In the genomic region with DNA sequence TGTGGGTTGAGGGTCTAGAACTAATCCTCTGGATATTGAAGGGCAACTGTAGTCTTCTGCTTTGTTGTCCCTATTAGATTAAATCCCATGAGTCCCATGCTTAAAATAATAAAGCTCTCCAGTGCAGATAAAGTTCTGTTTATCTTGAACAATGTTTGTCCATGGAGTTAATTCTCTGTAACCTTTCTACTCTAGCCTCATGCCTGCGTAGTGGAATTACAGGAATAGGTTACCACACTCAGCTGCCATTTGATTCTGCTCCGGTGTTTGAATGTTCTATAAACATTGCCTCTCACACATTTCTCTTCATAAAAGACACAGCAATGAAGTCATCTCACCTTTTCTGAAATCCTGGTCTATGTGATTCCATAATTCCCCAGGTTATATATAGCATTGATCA, we compare ENCODE assay signal across 24 mouse cellular contexts. TPM values are rescaled to one million over a fixed set of nuclear protein-coding genes. Genes with fewer than 3 reads are reported as not detected.
A peak's percentile ranks its signal among the peaks of the same experiment; 100 is the strongest.
DNase-seq lines count a peak whose midpoint lies in the region; ATAC-seq and TF ChIP-seq lines count a peak whose summit lies in the region.
"Had no signal": no experiment of that assay in that cellular context is flagged by ENCODE, and none has a peak within 500 bp of the region (broad histone marks: within the 10 kb centered on the region; RNA-seq: fewer than 3 reads in every experiment).

No protein-coding gene starts in this region.

- 54% methylated on average over 2 of the region's 2 CpGs for WGBS in intestine, embryonic 16.5 days
- 39% methylated on average over 2 of the region's 2 CpGs for WGBS in intestine, embryonic 15.5 days
- 31% methylated on average over 2 of the region's 2 CpGs for WGBS in intestine, postnatal 0 days
- WGBS in small intestine, adult 2 months: 14% methylated on average over 2 of the region's 2 CpGs
- 89% methylated on average over 2 of the region's 2 CpGs for WGBS in midbrain, embryonic 10.5 days
- 94% methylated on average over 2 of the region's 2 CpGs for WGBS in midbrain, embryonic 14.5 days

- no peak for TF ChIP-seq POLR2A in CH12.LX (IDR thresholded peaks at IDR 0.05; ENCODE audit: low read depth, low read length)
- TF ChIP-seq POLR2A in small intestine, adult 2 months (IDR thresholded peaks at IDR 0.05; ENCODE audit: low read depth, low read length): no peak

- no peak for ATAC-seq in intestine, embryonic 16.5 days
- no peak for ATAC-seq in intestine, embryonic 15.5 days
- no peak for ATAC-seq in intestine, postnatal 0 days
- ATAC-seq in midbrain, embryonic 14.5 days (ENCODE audit: low FRiP score, low TSS enrichment): no peak
- ATAC-seq: forebrain, embryonic 15.5 days had no signal

- H3K27me3 ChIP-seq in intestine, embryonic 16.5 days (replicated peaks; ENCODE audit: control insufficient read depth, insufficient read depth, low read length): no peaks in the 10 kb centered on the region
- no peaks in the 10 kb centered on the region for H3K27me3 ChIP-seq in intestine, embryonic 15.5 days (replicated peaks)
- H3K27me3 ChIP-seq in CH12.LX (replicated peaks): no peaks in the 10 kb centered on the region
- no peaks in the 10 kb centered on the region for H3K27me3 ChIP-seq in intestine, postnatal 0 days (replicated peaks; ENCODE audit: control insufficient read depth, insufficient read depth, low read length)
- H3K27me3 ChIP-seq in small intestine, adult 2 months (ENCODE audit: control insufficient read depth, insufficient read depth, low read length): no peaks in the 10 kb centered on the region
- no peaks in the 10 kb centered on the region for H3K27me3 ChIP-seq in midbrain, embryonic 10.5 days (ENCODE audit: low read depth, poor library complexity, severe bottlenecking)
- no peaks in the 10 kb centered on the region for H3K27me3 ChIP-seq in midbrain, embryonic 14.5 days (ENCODE audit: control insufficient read depth, insufficient read depth, low read length)
- H3K27me3 ChIP-seq: embryonic facial prominence, embryonic 12.5 days; forebrain, embryonic 15.5 days; heart, embryonic 15.5 days; hindbrain, embryonic 15.5 days had no signal

- TF ChIP-seq EP300 in CH12.LX (IDR thresholded peaks at IDR 0.05; ENCODE audit: low read length): no peak

- dilution Hi-C loops in CH12.LX (cut with MboI; ENCODE audit: extremely low pct_ligation_motif_present, extremely low pct_unique_long_range_greater_than_20kb, low sequenced_read_pairs): no loop called here

- peak overlapping the region; percentile 3; the same call in 1 of the 2 replicates for H3K4me2 ChIP-seq in intestine, embryonic 16.5 days (ENCODE audit: low read depth, low read length)
- no peak overlapping the region for H3K4me2 ChIP-seq in intestine, embryonic 15.5 days (replicated peaks)
- no peak overlapping the region for H3K4me2 ChIP-seq in CH12.LX (ENCODE audit: insufficient read depth, low read depth, poor library complexity, severe bottlenecking)
- H3K4me2 ChIP-seq in intestine, postnatal 0 days (replicated peaks; ENCODE audit: low read depth): peak overlapping the region; percentile 24; the same call in 1 of the 2 replicates
- no peak overlapping the region for H3K4me2 ChIP-seq in midbrain, embryonic 14.5 days (ENCODE audit: low read length)
- H3K4me2 ChIP-seq: embryonic facial prominence, embryonic 12.5 days; forebrain, embryonic 15.5 days; heart, embryonic 11.5 days; heart, embryonic 15.5 days; hindbrain, embryonic 15.5 days had no signal

- no peak for TF ChIP-seq CTCF in CH12.LX (conservative IDR thresholded peaks at IDR 0.05 in 1 of 2, IDR thresholded peaks at IDR 0.05 in 1 of 2; ENCODE audit: low read depth in 2 of 2, low read length in 2 of 2)
- TF ChIP-seq CTCF in intestine, postnatal 0 days (IDR thresholded peaks at IDR 0.05; ENCODE audit: low read depth): no peak
- TF ChIP-seq CTCF in small intestine, adult 2 months (IDR thresholded peaks at IDR 0.05; ENCODE audit: extremely low read depth, insufficient read length, insufficient replicate concordance, low read depth, low read length): no peak

- no peaks in the 10 kb centered on the region for H3K9me3 ChIP-seq in intestine, embryonic 16.5 days (ENCODE audit: control insufficient read depth, low read length)
- H3K9me3 ChIP-seq in intestine, embryonic 15.5 days: no peaks in the 10 kb centered on the region
- H3K9me3 ChIP-seq in CH12.LX (replicated peaks; ENCODE audit: low read length): no peaks in the 10 kb centered on the region
- H3K9me3 ChIP-seq in intestine, postnatal 0 days (ENCODE audit: control insufficient read depth): no peaks in the 10 kb centered on the region
- H3K9me3 ChIP-seq in midbrain, embryonic 10.5 days (replicated peaks): no peaks in the 10 kb centered on the region
- H3K9me3 ChIP-seq in midbrain, embryonic 14.5 days (ENCODE audit: control insufficient read depth, low read length): no peaks in the 10 kb centered on the region
- H3K9me3 ChIP-seq: embryonic facial prominence, embryonic 12.5 days; forebrain, embryonic 15.5 days; G1E; heart, embryonic 15.5 days; hindbrain, embryonic 15.5 days had no signal

- no peak overlapping the region for H3K4me3 ChIP-seq in intestine, embryonic 16.5 days (ENCODE audit: low read length)
- H3K4me3 ChIP-seq in intestine, embryonic 15.5 days (replicated peaks): no peak overlapping the region
- H3K4me3 ChIP-seq in CH12.LX (replicated peaks in 1 of 3; ENCODE audit: low read depth in 2 of 3, low read length in 2 of 3, poor library complexity in 1 of 3): no peak overlapping the region
- H3K4me3 ChIP-seq in intestine, postnatal 0 days (ENCODE audit: low read depth, low read length): no peak overlapping the region
- no peak overlapping the region for H3K4me3 ChIP-seq in small intestine, adult 2 months (ENCODE audit: low read depth, low read length)
- no peak overlapping the region for H3K4me3 ChIP-seq in midbrain, embryonic 10.5 days
- H3K4me3 ChIP-seq in midbrain, embryonic 14.5 days (replicated peaks; ENCODE audit: low read depth, low read length): no peak overlapping the region
- H3K4me3 ChIP-seq: embryonic facial prominence, embryonic 12.5 days; forebrain, embryonic 15.5 days; heart, adult 2 months; heart, embryonic 15.5 days; hindbrain, embryonic 15.5 days had no signal

- DNase-seq in CH12.LX (ENCODE audit: extremely low read depth): no peak
- DNase-seq in midbrain, embryonic 10.5 days (ENCODE audit: low spot score): no peak
- no peak for DNase-seq in midbrain, embryonic 14.5 days
- DNase-seq: adrenal gland, postnatal 10 days; cerebellum, adult 11-12 months; cerebellum, adult 9-10 months; cerebellum, postnatal 25 days; gastrocnemius, postnatal 14 days; heart, adult 2 months had no signal

- in situ Hi-C loops in CH12.LX (cut with MboI; ENCODE audit: low pct_ligation_motif_present, low pct_unique_long_range_greater_than_20kb, low sequenced_read_pairs): no loop called here

- H3K79me2 ChIP-seq in CH12.LX (replicated peaks; ENCODE audit: control insufficient read depth, extremely low read depth, insufficient read depth, poor library complexity, severe bottlenecking): peaks cover 81% of the 10 kb centered on the region

- H3K9ac ChIP-seq in intestine, embryonic 16.5 days (ENCODE audit: low read depth, low read length): no peak overlapping the region
- H3K9ac ChIP-seq in intestine, embryonic 15.5 days: no peak overlapping the region
- 0 out of 2 replicates have a peak overlapping the region, but pooled peaks have one; percentile 14 for H3K9ac ChIP-seq in CH12.LX (ENCODE audit: insufficient read depth, low read depth)
- H3K9ac ChIP-seq in intestine, postnatal 0 days (ENCODE audit: low read depth, low read length): no peak overlapping the region
- no peak overlapping the region for H3K9ac ChIP-seq in midbrain, embryonic 14.5 days (replicated peaks; ENCODE audit: low read length)
- H3K9ac ChIP-seq: embryonic facial prominence, embryonic 12.5 days; forebrain, embryonic 15.5 days; heart, embryonic 15.5 days; hindbrain, embryonic 15.5 days had no signal

- peaks cover 17% of the 10 kb centered on the region for H3K4me1 ChIP-seq in intestine, embryonic 16.5 days (ENCODE audit: control insufficient read depth, insufficient read depth, low read length)
- peaks cover 15% of the 10 kb centered on the region for H3K4me1 ChIP-seq in intestine, embryonic 15.5 days (replicated peaks)
- H3K4me1 ChIP-seq in CH12.LX (ENCODE audit: control insufficient read depth in 1 of 2, insufficient read depth in 2 of 2): peaks cover 20 to 86% of the 10 kb centered on the region in 2 experiments; a peak in 3 of 4 replicates
- H3K4me1 ChIP-seq in intestine, postnatal 0 days (replicated peaks; ENCODE audit: control insufficient read depth, insufficient read depth, low read length): peaks cover 11% of the 10 kb centered on the region
- peaks cover 16% of the 10 kb centered on the region; the same call in 1 of the 2 replicates for H3K4me1 ChIP-seq in small intestine, adult 2 months (ENCODE audit: control insufficient read depth, insufficient read depth, insufficient read length, low read length)
- H3K4me1 ChIP-seq in midbrain, embryonic 10.5 days: peaks cover 24% of the 10 kb centered on the region
- peaks cover 14% of the 10 kb centered on the region for H3K4me1 ChIP-seq in midbrain, embryonic 14.5 days (ENCODE audit: control insufficient read depth, insufficient read depth, low read length)

- TF ChIP-seq RAD21 in CH12.LX (IDR thresholded peaks at IDR 0.05; ENCODE audit: low read depth, low read length): no peak

- peak overlapping the region; percentile 11; the same call in 1 of the 2 replicates for H3K27ac ChIP-seq in intestine, embryonic 16.5 days (ENCODE audit: low read length)
- no peak overlapping the region for H3K27ac ChIP-seq in intestine, embryonic 15.5 days
- no peak overlapping the region for H3K27ac ChIP-seq in CH12.LX (ENCODE audit: insufficient read depth, low read depth)
- H3K27ac ChIP-seq in intestine, postnatal 0 days (ENCODE audit: low read depth, low read length): no peak overlapping the region; the same call in 1 of the 2 replicates
- H3K27ac ChIP-seq in small intestine, adult 2 months (ENCODE audit: insufficient read depth, low read depth, low read length): 0 out of 2 replicates have a peak overlapping the region, but pooled peaks have one; percentile 46
- no peak overlapping the region for H3K27ac ChIP-seq in midbrain, embryonic 10.5 days (replicated peaks)
- H3K27ac ChIP-seq in midbrain, embryonic 14.5 days (replicated peaks; ENCODE audit: low read depth, low read length): no peak overlapping the region
- H3K27ac ChIP-seq: embryonic facial prominence, embryonic 12.5 days; forebrain, embryonic 15.5 days; heart, adult 2 months; heart, embryonic 15.5 days; hindbrain, embryonic 15.5 days had no signal

- no peaks in the 10 kb centered on the region for H3K36me3 ChIP-seq in intestine, embryonic 16.5 days (ENCODE audit: control insufficient read depth, insufficient read depth, low read length)
- H3K36me3 ChIP-seq in intestine, embryonic 15.5 days: no peaks in the 10 kb centered on the region
- peaks cover 4 to 59% of the 10 kb centered on the region in 2 experiments for H3K36me3 ChIP-seq in CH12.LX (replicated peaks in 1 of 2; ENCODE audit: control insufficient read depth in 1 of 2, insufficient read depth in 1 of 2, low read length in 1 of 2)
- H3K36me3 ChIP-seq in intestine, postnatal 0 days (ENCODE audit: control insufficient read depth, insufficient read depth): no peaks in the 10 kb centered on the region
- peaks cover 3% of the 10 kb centered on the region; the same call in 1 of the 2 replicates for H3K36me3 ChIP-seq in small intestine, adult 2 months (ENCODE audit: control insufficient read depth, insufficient read depth, low read length)
- no peaks in the 10 kb centered on the region for H3K36me3 ChIP-seq in midbrain, embryonic 10.5 days
- H3K36me3 ChIP-seq in midbrain, embryonic 14.5 days (ENCODE audit: control insufficient read depth, insufficient read depth, low read length): no peaks in the 10 kb centered on the region
- H3K36me3 ChIP-seq: embryonic facial prominence, embryonic 12.5 days; forebrain, embryonic 15.5 days; heart, embryonic 15.5 days; hindbrain, embryonic 15.5 days had no signal

RNA-seq across cellular contexts. Expression of gene Tomm70a, which starts 6.3 kb away (rescaled TPM):
- polyA plus RNA-seq in intestine, embryonic 16.5 days (2015; fragmentation: Nextera tagmentation; extraction: Ambion mirVana): 39.2 and 41.7 TPM in 2 replicates
- polyA plus RNA-seq in intestine, embryonic 15.5 days (2015; fragmentation: Nextera tagmentation; extraction: Ambion mirVana): 50.1 and 55.8 TPM in 2 replicates
- total RNA-seq in CH12.LX (2012; rRNA removed) (112 and 127 TPM in 2 replicates), CH12.LX (2014; rRNA removed) (194 and 216 TPM in 2 replicates)
- 129 TPM in 2 replicates for polyA plus RNA-seq in CH12.LX (2012; ENCODE audit: insufficient read length, low read depth)
- polyA plus RNA-seq in intestine, postnatal 0 days (2015; fragmentation: Nextera tagmentation; extraction: Ambion mirVana): 33.1 and 33.3 TPM in 2 replicates
- polyA plus RNA-seq in small intestine, adult 2 months (2012; rRNA removed): 8.5 and 9.0 TPM in 2 replicates
- 47.8 and 51.0 TPM in 2 replicates for polyA plus RNA-seq in midbrain, embryonic 10.5 days (2016; fragmentation: Nextera tagmentation; extraction: Ambion mirVana)
- 71.4 and 86.6 TPM in 2 replicates for polyA plus RNA-seq in midbrain, embryonic 14.5 days (2014; fragmentation: Nextera tagmentation; extraction: Ambion mirVana)

RNA-seq across cellular contexts. Expression of gene Nit2, which starts 39.3 kb away (rescaled TPM):
- 76.1 and 79.9 TPM in 2 replicates for polyA plus RNA-seq in intestine, embryonic 16.5 days (2015; fragmentation: Nextera tagmentation; extraction: Ambion mirVana)
- polyA plus RNA-seq in intestine, embryonic 15.5 days (2015; fragmentation: Nextera tagmentation; extraction: Ambion mirVana): 74.7 and 81.2 TPM in 2 replicates
- total RNA-seq in CH12.LX (2012; rRNA removed): 59.4 and 60.1 TPM in 2 replicates
- 90.9 and 93.3 TPM in 2 replicates for total RNA-seq in CH12.LX (2014; rRNA removed)
- 71.8 and 84.4 TPM in 2 replicates for polyA plus RNA-seq in CH12.LX (2012; ENCODE audit: insufficient read length, low read depth)
- 46.1 and 46.2 TPM in 2 replicates for polyA plus RNA-seq in intestine, postnatal 0 days (2015; fragmentation: Nextera tagmentation; extraction: Ambion mirVana)
- polyA plus RNA-seq in small intestine, adult 2 months (2012; rRNA removed): 7.9 and 9.8 TPM in 2 replicates
- 53.1 and 54.4 TPM in 2 replicates for polyA plus RNA-seq in midbrain, embryonic 10.5 days (2016; fragmentation: Nextera tagmentation; extraction: Ambion mirVana)
- polyA plus RNA-seq in midbrain, embryonic 14.5 days (2014; fragmentation: Nextera tagmentation; extraction: Ambion mirVana): 45.3 and 49.0 TPM in 2 replicates

RNA-seq across cellular contexts. Expression of gene Tmem45a2, which starts 56.7 kb away (rescaled TPM):
- 0.05 and 0.20 TPM in 2 replicates for polyA plus RNA-seq in intestine, embryonic 16.5 days (2015; fragmentation: Nextera tagmentation; extraction: Ambion mirVana)
- 0.11 TPM in 1 of 2 replicates, not detected in the other for polyA plus RNA-seq in intestine, embryonic 15.5 days (2015; fragmentation: Nextera tagmentation; extraction: Ambion mirVana)
- total RNA-seq in CH12.LX (2012; rRNA removed): not detected in 2 replicates
- not detected in 2 replicates for total RNA-seq in CH12.LX (2014; rRNA removed)
- polyA plus RNA-seq in CH12.LX (2012; ENCODE audit: insufficient read length, low read depth): not detected in 2 replicates
- 0.18 and 0.30 TPM in 2 replicates for polyA plus RNA-seq in intestine, postnatal 0 days (2015; fragmentation: Nextera tagmentation; extraction: Ambion mirVana)
- polyA plus RNA-seq in small intestine, adult 2 months (2012; rRNA removed): 0.08 TPM in 1 of 2 replicates, not detected in the other
- polyA plus RNA-seq in midbrain, embryonic 10.5 days (2016; fragmentation: Nextera tagmentation; extraction: Ambion mirVana): not detected in 2 replicates
- polyA plus RNA-seq in midbrain, embryonic 14.5 days (2014; fragmentation: Nextera tagmentation; extraction: Ambion mirVana): not detected in 2 replicates
- total RNA-seq: adrenal gland, postnatal 10 days; gastrocnemius, postnatal 14 days; heart, adult 2 months; heart, postnatal 25 days had no signal
- polyA plus RNA-seq: brain, embryonic 14.5 days; forebrain, embryonic 11.5 days; forebrain, embryonic 15.5 days; G1E; gonadal fat pad, adult 2 months; heart, adult 2 months; heart, embryonic 11.5 days; hindbrain, embryonic 11.5 days had no signal

Comparison
In these comparisons a context has a peak if more than half of its experiments do, and no peak if none do; other contexts are left out.
1. H3K27ac ChIP-seq: peak in intestine, embryonic 16.5 days (single experiment) and small intestine, adult 2 months (single experiment); none in intestine, embryonic 15.5 days (single experiment), CH12.LX (single experiment), intestine, postnatal 0 days (single experiment), midbrain, embryonic 10.5 days (single experiment) and midbrain, embryonic 14.5 days (single experiment).
2. H3K4me2 ChIP-seq: peak in intestine, embryonic 16.5 days (single experiment) and intestine, postnatal 0 days (single experiment); none in intestine, embryonic 15.5 days (single experiment), CH12.LX (single experiment) and midbrain, embryonic 14.5 days (single experiment).